Mouse (Mus musculus) midbrain, embryonic 16.5 days (tissue): ENCODE data around the gene Il22ra2. TPM values are rescaled to one million over a fixed set of nuclear protein-coding genes. Genes with fewer than 3 reads are reported as not detected.

Experiments used
- ATAC-seq: fragments of 200-750 bp; cut with Nextera tagmentation; 2 replicates; pipeline ENCODE4 v1.8.0; 2017; ENCODE audit warnings: moderate TSS enrichment
- H3K27ac ChIP-seq: fragments of 300-500 bp; sonication (generic); 2 replicates; pipeline ENCODE4 v1.5.1; 2014; ENCODE audit warnings: mild to moderate bottlenecking, low read length, mixed read lengths
- H3K27me3 ChIP-seq: fragments of 300-500 bp; sonication (generic); 2 replicates; pipeline ENCODE4 v1.6.1; 2014; ENCODE audit warnings: low read depth, low read length, mixed read lengths; ENCODE audit not compliant: control insufficient read depth, insufficient read depth
- H3K36me3 ChIP-seq: fragments of 300-500 bp; sonication (generic); 2 replicates; pipeline ENCODE4 v1.6.1; 2014; ENCODE audit warnings: mild to moderate bottlenecking, low read length, moderate library complexity, mixed read lengths; ENCODE audit not compliant: control insufficient read depth, insufficient read depth
- H3K4me1 ChIP-seq: fragments of 300-500 bp; sonication (generic); 2 replicates; pipeline ENCODE4 v1.6.1; 2014; ENCODE audit warnings: mild to moderate bottlenecking, low read length, mixed read lengths; ENCODE audit not compliant: control insufficient read depth, insufficient read depth
- H3K4me2 ChIP-seq: fragments of 300-500 bp; sonication (generic); 2 replicates; pipeline ENCODE4 v1.6.1; 2014; ENCODE audit warnings: mild to moderate bottlenecking, low read length, mixed read lengths
- H3K4me3 ChIP-seq: fragments of 300-500 bp; sonication (generic); 2 replicates; pipeline ENCODE4 v1.5.1; 2014; ENCODE audit warnings: low read depth, mild to moderate bottlenecking, low read length, moderate library complexity, mixed read lengths
- H3K9ac ChIP-seq: fragments of 300-500 bp; sonication (generic); 2 replicates; pipeline ENCODE4 v1.6.1; 2014; ENCODE audit warnings: low read depth, low read length, mixed read lengths
- H3K9me3 ChIP-seq: fragments of 300-500 bp; sonication (generic); replicated peaks from 2 replicates; pipeline ENCODE4 v1.6.1; 2014; ENCODE audit warnings: mild to moderate bottlenecking, low read length, mixed read lengths; ENCODE audit not compliant: control insufficient read depth, poor library complexity, severe bottlenecking
- WGBS: fragments of 180-500 bp; shearing (Covaris S2); extraction: QIAGEN DNeasy Blood & Tissue Kit; methylation state at CpG from one replicate; pipeline ENCODE4 v1.1.7; 2014; 5-methylcytosine and 5-hydroxymethylcytosine counted together
- polyA plus RNA-seq: library from polyadenylated mRNA; unstranded; fragments of >200 nt; fragmentation: Nextera tagmentation; extraction: Ambion mirVana; gene quantifications from 2 replicates; pipeline ENCODE4 v1.2.1, GENCODE M21; 2015

Il22ra2 gene
- not detected in 2 replicates for polyA plus RNA-seq

DNA sequence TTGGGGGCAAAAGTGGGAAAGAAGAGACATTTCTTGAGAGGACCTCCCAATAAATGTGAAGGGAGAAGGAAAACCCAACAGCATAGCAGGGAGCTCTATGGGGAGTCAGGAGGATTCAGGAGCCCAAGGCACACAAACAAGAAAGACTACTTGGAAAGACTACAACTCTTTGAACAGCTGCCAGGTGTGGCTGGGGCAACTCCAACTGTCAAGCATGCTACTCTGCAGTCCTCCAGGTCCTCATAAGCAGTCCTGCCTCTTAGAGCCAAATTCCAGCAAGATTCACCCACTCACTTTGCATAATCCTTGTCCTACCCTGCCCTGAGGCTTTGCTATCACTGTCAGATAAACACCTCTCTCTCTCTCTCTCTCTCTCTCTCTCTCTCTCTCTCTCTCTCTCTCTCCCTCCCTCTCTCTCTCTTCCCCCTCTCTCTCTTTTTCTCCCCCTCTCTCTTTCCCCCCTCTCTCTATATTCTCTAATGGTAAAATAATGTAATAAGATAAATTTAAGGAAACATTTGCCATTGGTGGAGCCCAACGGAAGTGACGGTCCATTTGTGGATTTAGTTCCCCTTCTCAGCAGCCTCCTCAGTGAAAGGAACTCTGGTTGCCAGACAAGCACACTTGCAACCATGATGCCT, at the start of gene Il22ra2:
Il22ra2 (plus strand) TSS at position 591 of the 641 bp plus-strand sequence.
- Histone ChIP-seq H3K4me3 (no peak within 1 kb of the TSS), H3K27ac (no peak within 1 kb of the TSS), H3K4me2 (no peak within 1 kb of the TSS), H3K9ac (no peak within 1 kb of the TSS), H3K4me1 (no peaks in the 10 kb centered on the region), H3K27me3 (no peaks in the 10 kb centered on the region), H3K36me3 (no peaks in the 10 kb centered on the region), H3K9me3 (no peaks in the 10 kb centered on the region)
- ATAC-seq, result no peak
- 88% methylated on average over 2 of the region's 2 CpGs for WGBS

- Histone ChIP-seq H3K27ac (no peak overlapping the region), H3K4me3 (no peak overlapping the region), H3K4me1 (no peaks in the 10 kb centered on the region), H3K4me2 (no peak overlapping the region), H3K27me3 (no peaks in the 10 kb centered on the region), H3K9ac (no peak overlapping the region), H3K9me3 (0 out of 2 replicates have a peak, but pooled peaks cover 2% of the 10 kb centered on the region), H3K36me3 (no peaks in the 10 kb centered on the region)
- no peak for ATAC-seq
- 91% methylated on average over 3 of the region's 3 CpGs for WGBS
These were observed 44.2 kb upstream of the Il22ra2 start for GRCm38 (mm10) chr10:19577571-19577970.

DNA sequence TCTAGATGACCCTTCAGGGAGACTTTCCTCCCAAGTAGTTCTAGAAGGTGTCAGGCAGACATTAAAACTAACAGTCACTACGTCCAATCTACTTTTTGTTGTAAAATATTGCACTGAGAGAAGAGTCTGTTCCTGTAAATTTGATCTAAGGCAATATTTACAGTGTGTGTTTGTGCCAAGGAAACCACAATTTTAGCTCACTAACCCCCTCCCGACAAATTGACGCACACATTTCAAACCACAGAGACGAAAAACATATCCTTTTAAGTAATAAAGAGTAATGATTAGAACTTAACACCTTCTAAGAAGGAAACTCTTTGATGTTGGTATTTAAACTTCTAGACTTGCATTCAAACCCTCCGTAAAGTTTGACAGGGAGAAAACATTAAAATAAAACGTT, 43.8 kb upstream of the Il22ra2 start:
- Histone ChIP-seq H3K4me3 (no peak overlapping the region), H3K4me2 (no peak overlapping the region), H3K4me1 (no peaks in the 10 kb centered on the region), H3K27me3 (no peaks in the 10 kb centered on the region), H3K27ac (no peak overlapping the region), H3K9me3 (0 out of 2 replicates have a peak, but pooled peaks cover 2% of the 10 kb centered on the region), H3K9ac (no peak overlapping the region), H3K36me3 (no peaks in the 10 kb centered on the region)
- ATAC-seq, result no peak
- WGBS, result 90% methylated on average over 6 of the region's 6 CpGs

DNA sequence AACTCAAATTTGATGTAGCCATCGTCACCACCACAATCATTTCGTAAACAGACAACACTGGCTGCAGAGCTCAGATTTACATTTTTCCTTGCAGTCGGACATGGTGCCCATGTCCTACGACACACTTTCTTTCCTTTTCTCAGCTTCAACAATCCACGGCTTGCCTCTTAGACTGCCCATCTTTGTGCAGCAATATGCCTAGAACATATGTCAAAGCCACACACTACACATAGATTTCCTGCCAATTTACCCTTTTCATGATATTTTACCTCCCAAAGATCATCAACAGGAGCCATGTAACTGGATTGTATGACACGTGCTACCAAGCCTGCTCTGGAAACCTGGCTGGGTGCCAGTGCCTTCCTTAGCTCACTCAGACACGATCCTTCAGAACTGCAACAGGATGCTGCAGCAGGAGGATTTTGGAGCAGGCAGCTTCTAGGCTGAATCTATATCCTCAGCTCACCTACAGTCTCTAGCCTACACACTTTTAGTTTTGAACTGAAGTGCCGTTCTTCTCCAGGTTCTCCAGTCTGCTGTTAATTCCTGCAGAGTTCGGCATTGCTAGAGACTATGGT, 43.3 kb upstream of the Il22ra2 start:
- H3K4me1 ChIP-seq, result no peaks in the 10 kb centered on the region
- H3K27ac ChIP-seq, result no peak overlapping the region
- no peaks in the 10 kb centered on the region for H3K36me3 ChIP-seq
- no peak overlapping the region for H3K4me2 ChIP-seq
- no peak overlapping the region for H3K4me3 ChIP-seq
- WGBS, result 73% methylated on average over 9 of the region's 9 CpGs
- ATAC-seq, result no peak
- H3K9ac ChIP-seq, result no peak overlapping the region
- 0 out of 2 replicates have a peak, but pooled peaks cover 2% of the 10 kb centered on the region for H3K9me3 ChIP-seq
- no peaks in the 10 kb centered on the region for H3K27me3 ChIP-seq

DNA sequence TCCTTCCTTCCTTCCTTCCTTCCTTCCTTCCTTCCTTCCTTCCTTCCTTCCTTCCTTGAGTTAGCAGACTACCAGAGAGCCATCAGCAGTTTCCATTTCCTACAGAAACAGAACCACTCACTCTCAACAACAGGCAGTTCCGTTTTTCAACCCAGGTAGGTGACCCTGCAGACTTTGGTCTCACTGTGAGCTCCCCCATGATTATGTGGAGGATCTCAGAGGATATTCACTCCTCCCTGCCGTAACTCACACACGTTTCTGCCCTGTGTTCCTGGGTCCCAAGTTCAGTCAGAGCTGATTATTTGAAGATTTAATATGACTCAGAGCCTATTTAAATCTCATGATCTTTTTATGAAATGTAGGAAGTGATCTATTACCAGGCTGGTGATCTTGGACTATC, 41.1 kb upstream of the Il22ra2 start:
- no peaks in the 10 kb centered on the region for H3K4me1 ChIP-seq
- H3K4me3 ChIP-seq, result no peak overlapping the region
- no peak for ATAC-seq
- no peak overlapping the region for H3K27ac ChIP-seq
- no peak overlapping the region for H3K4me2 ChIP-seq
- H3K27me3 ChIP-seq, result no peaks in the 10 kb centered on the region
- H3K9ac ChIP-seq, result no peak overlapping the region
- 75% methylated on average over 3 of the region's 3 CpGs for WGBS
- no peaks in the 10 kb centered on the region for H3K36me3 ChIP-seq
- no peaks in the 10 kb centered on the region for H3K9me3 ChIP-seq

GRCm38 (mm10) chr10:19581844-19582582, 39.8 kb upstream of the Il22ra2 start:
- Histone ChIP-seq H3K27ac (no peak overlapping the region), H3K4me1 (no peaks in the 10 kb centered on the region), H3K27me3 (no peaks in the 10 kb centered on the region), H3K9me3 (no peaks in the 10 kb centered on the region), H3K4me2 (no peak overlapping the region), H3K36me3 (no peaks in the 10 kb centered on the region), H3K4me3 (no peak overlapping the region), H3K9ac (no peak overlapping the region)
- 79% methylated on average over 9 of the region's 9 CpGs for WGBS
- no peak for ATAC-seq

- Histone ChIP-seq H3K4me1 (no peaks in the 10 kb centered on the region), H3K9me3 (no peaks in the 10 kb centered on the region), H3K9ac (no peak overlapping the region), H3K4me3 (no peak overlapping the region), H3K27me3 (no peaks in the 10 kb centered on the region), H3K4me2 (no peak overlapping the region), H3K36me3 (no peaks in the 10 kb centered on the region), H3K27ac (no peak overlapping the region)
- ATAC-seq, result no peak
- 85% methylated on average over 7 of the region's 7 CpGs for WGBS
These were observed 38.9 kb upstream of the Il22ra2 start for GRCm38 (mm10) chr10:19582806-19583430.

DNA sequence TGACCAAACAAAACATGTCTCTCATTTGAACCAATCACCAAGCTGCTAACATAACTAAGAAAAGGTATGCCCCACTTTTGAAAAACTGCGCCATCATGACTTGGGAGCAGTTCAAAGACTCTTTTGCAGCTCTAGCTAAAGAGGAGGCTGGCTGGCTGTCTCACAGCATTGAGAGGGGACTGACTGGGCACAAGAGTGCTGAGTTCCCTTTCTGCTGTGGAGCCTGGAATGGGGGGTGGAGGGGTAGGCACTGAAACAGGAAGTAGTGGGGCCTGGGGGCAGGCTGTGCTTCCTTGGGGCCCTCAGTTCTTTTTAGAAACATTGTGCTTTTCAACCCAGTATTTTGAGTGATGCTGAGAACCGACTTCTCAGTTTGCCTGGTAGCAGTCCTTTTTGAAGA, 37.7 kb upstream of the Il22ra2 start:
- Histone ChIP-seq H3K4me3 (no peak overlapping the region), H3K4me2 (no peak overlapping the region), H3K9ac (no peak overlapping the region), H3K27me3 (no peaks in the 10 kb centered on the region), H3K9me3 (no peaks in the 10 kb centered on the region), H3K4me1 (no peaks in the 10 kb centered on the region), H3K36me3 (no peaks in the 10 kb centered on the region), H3K27ac (no peak overlapping the region)
- 80% methylated on average over 2 of the region's 2 CpGs for WGBS
- no peak for ATAC-seq

DNA sequence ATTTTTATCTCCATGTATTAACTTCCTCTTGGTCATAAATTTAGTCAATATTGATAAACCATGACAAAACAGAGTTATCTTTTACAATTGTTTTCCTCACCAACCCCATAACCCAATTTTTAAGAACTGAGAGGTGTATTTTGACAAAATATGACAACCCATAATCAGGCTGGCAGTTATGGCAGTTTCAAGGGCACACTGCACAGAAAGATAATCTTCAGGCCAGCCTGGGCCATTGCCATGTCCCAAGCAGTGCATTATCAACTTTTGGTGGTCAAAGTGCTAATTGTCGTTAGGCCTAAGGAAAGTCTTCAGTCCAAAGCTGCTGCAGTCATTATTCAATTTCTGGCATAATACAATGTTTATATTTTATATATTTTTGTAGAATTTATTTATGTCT, 37.0 kb upstream of the Il22ra2 start:
- Histone ChIP-seq H3K4me3 (no peak overlapping the region), H3K27me3 (no peaks in the 10 kb centered on the region), H3K9me3 (no peaks in the 10 kb centered on the region), H3K36me3 (no peaks in the 10 kb centered on the region), H3K4me2 (no peak overlapping the region), H3K4me1 (no peaks in the 10 kb centered on the region), H3K27ac (no peak overlapping the region), H3K9ac (no peak overlapping the region)
- ATAC-seq, result no peak
- 98% methylated on average over 1 of the region's 1 CpGs for WGBS
